ENCODE assay signal across 8 mouse cellular contexts in the genomic region with DNA sequence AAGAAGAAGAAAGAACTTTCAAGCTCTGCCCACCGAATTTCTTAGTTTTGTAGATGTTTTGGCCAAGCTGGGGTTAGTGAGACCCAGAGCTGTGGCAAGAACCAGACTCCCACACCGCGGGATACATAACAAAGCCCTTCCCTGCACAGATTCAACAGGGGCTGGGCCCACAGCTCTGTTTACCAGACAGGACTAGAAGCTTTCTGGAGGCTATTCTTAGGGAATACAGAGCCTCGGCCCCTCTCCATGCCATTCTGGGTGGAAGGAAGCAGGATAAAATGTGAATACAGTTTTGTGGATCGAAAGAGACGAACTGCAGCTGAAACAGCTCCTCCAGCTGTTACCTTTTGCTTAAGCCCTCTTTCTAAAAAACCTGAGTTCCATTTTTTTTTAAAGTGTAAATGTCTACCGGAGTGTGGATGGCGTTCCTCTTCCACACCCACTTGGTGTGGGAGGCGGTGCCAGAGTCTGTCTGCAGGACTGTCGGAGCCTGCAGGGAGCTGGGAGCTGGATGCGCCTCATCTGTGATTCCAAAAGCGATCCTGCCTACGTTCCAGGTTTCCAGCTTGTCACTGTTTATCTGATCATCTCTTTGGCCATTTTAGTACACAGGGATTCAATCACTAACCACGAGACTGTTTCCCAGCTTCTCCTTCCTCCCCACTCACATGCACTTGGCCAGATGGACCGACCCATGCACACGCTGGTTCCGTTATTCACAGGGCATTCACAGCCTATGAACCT. TPM values are rescaled to one million over a fixed set of nuclear protein-coding genes. Genes with fewer than 3 reads are reported as not detected.
DNase-seq lines count a peak whose midpoint lies in the region; ATAC-seq and TF ChIP-seq lines count a peak whose summit lies in the region.

No protein-coding gene starts in this region.

- H3K4me1 ChIP-seq in heart, embryonic 13.5 days: peaks cover 12% of the 10 kb centered on the region
- H3K4me1 ChIP-seq in bone marrow macrophage, adult 2 months (ENCODE audit: control insufficient read depth, insufficient read depth, low read length): peaks cover 18% of the 10 kb centered on the region
- H3K4me1 ChIP-seq in forebrain, embryonic 12.5 days: peaks cover 25% of the 10 kb centered on the region
- H3K4me1 ChIP-seq in midbrain, embryonic 12.5 days: peaks cover 25% of the 10 kb centered on the region

- TF ChIP-seq POLR2A in bone marrow macrophage, adult 2 months (IDR thresholded peaks at IDR 0.05; ENCODE audit: borderline replicate concordance, low read depth, low read length): no peak

- peak overlapping the region; percentile 72; the same call in 1 of the 2 replicates for H3K9ac ChIP-seq in heart, embryonic 13.5 days
- peak overlapping the region; percentile 72 for H3K9ac ChIP-seq in forebrain, embryonic 12.5 days
- peak overlapping the region; percentile 65 for H3K9ac ChIP-seq in midbrain, embryonic 12.5 days (replicated peaks)

- H3K9me3 ChIP-seq in heart, embryonic 13.5 days: no peaks in the 10 kb centered on the region
- no peaks in the 10 kb centered on the region for H3K9me3 ChIP-seq in forebrain, embryonic 12.5 days
- H3K9me3 ChIP-seq in midbrain, embryonic 12.5 days: no peaks in the 10 kb centered on the region

- ATAC-seq in heart, embryonic 13.5 days (ENCODE audit: extremely low read depth, insufficient number of reproducible peaks, low FRiP score, low TSS enrichment): no peak
- no peak for ATAC-seq in forebrain, embryonic 12.5 days (ENCODE audit: low FRiP score)
- no peak for ATAC-seq in midbrain, embryonic 12.5 days (ENCODE audit: low FRiP score, low read depth)

- intact Hi-C loops in gastrocnemius, postnatal 36 days (cut with DNase I): loop anchor here (5.0 kb wide), 1 partner anchor 38 kb away; no protein-coding TSS in a partner anchor

- peaks cover 65% of the 10 kb centered on the region for H3K27me3 ChIP-seq in heart, embryonic 13.5 days (replicated peaks)
- H3K27me3 ChIP-seq in forebrain, embryonic 12.5 days: peaks cover 50% of the 10 kb centered on the region
- H3K27me3 ChIP-seq in midbrain, embryonic 12.5 days: peaks cover 45% of the 10 kb centered on the region

- WGBS in heart, embryonic 13.5 days: 18% methylated on average over 17 of the region's 17 CpGs
- WGBS in forebrain, embryonic 12.5 days: 19% methylated on average over 17 of the region's 17 CpGs
- WGBS in midbrain, embryonic 12.5 days: 16% methylated on average over 17 of the region's 17 CpGs

- H3K36me3 ChIP-seq in heart, embryonic 13.5 days: no peaks in the 10 kb centered on the region
- no peaks in the 10 kb centered on the region for H3K36me3 ChIP-seq in forebrain, embryonic 12.5 days (replicated peaks)
- H3K36me3 ChIP-seq in midbrain, embryonic 12.5 days: no peaks in the 10 kb centered on the region

- peak overlapping the region; percentile 100 for H3K4me2 ChIP-seq in heart, embryonic 13.5 days
- peak overlapping the region; percentile 100 for H3K4me2 ChIP-seq in forebrain, embryonic 12.5 days
- H3K4me2 ChIP-seq in midbrain, embryonic 12.5 days (replicated peaks): peak overlapping the region; percentile 99

- H3K27ac ChIP-seq in heart, embryonic 13.5 days (replicated peaks): no peak overlapping the region
- H3K27ac ChIP-seq in bone marrow macrophage, adult 2 months (ENCODE audit: insufficient read depth, low read depth, low read length): no peak overlapping the region
- H3K27ac ChIP-seq in forebrain, embryonic 12.5 days: no peak overlapping the region
- no peak overlapping the region for H3K27ac ChIP-seq in midbrain, embryonic 12.5 days (replicated peaks)

- peak overlapping the region; percentile 66 for H3K4me3 ChIP-seq in heart, embryonic 13.5 days
- H3K4me3 ChIP-seq in bone marrow macrophage, adult 2 months (ENCODE audit: insufficient read depth, low read length): peak overlapping the region; percentile 64
- peak overlapping the region; percentile 60 for H3K4me3 ChIP-seq in forebrain, embryonic 12.5 days (replicated peaks)
- peak overlapping the region; percentile 62 for H3K4me3 ChIP-seq in midbrain, embryonic 12.5 days

- no peak for TF ChIP-seq CTCF in bone marrow macrophage, adult 2 months (IDR thresholded peaks at IDR 0.05; ENCODE audit: low read depth, low read length)

- DNase-seq in heart, adult 18-20 months: no peak
- peak; percentile 32 to 46 for DNase-seq in layer of hippocampus, postnatal 10 days (ENCODE audit: low spot score in 2 of 2)
- no peak for DNase-seq in ovary, adult 18-20 months (ENCODE audit: low spot score)
- DNase-seq in gastrocnemius, postnatal 36 days: no peak

RNA-seq across cellular contexts. Expression of a gene that starts 1.4 kb away (rescaled TPM):
- polyA plus RNA-seq in heart, embryonic 13.5 days (2015; fragmentation: Nextera tagmentation; extraction: Ambion mirVana): not detected in 2 replicates
- under 1 TPM in 1 of 2 experiments, not detected in 1; 0.05 TPM for total RNA-seq in heart, adult 18-20 months (2021)
- 4.5 and 5.3 TPM in 2 replicates for polyA plus RNA-seq in bone marrow macrophage, adult 2 months (2012; ENCODE audit: insufficient read depth, insufficient read length, missing spikeins)
- 0.22 and 0.38 TPM in 2 replicates for polyA plus RNA-seq in forebrain, embryonic 12.5 days (2016; fragmentation: Nextera tagmentation; extraction: Ambion mirVana)
- 10 to 100 TPM; 51.6 to 54.2 TPM for total RNA-seq in layer of hippocampus, postnatal 10 days (2021)
- polyA plus RNA-seq in midbrain, embryonic 12.5 days (2016; fragmentation: Nextera tagmentation; extraction: Ambion mirVana): 1.9 and 2.1 TPM in 2 replicates
- total RNA-seq in gastrocnemius, postnatal 36 days (2021): not detected

Comparison
In these comparisons a context has a peak if more than half of its experiments do, and no peak if none do; other contexts are left out.
1. DNase-seq: peak in layer of hippocampus, postnatal 10 days (2 of 2); none in heart, adult 18-20 months (0 of 2), ovary, adult 18-20 months (single experiment) and gastrocnemius, postnatal 36 days (0 of 2).
2. Peak in every context shown above with its lines, with median percentiles within 50 percentile points of each other: H3K4me2 ChIP-seq, H3K4me3 ChIP-seq and H3K9ac ChIP-seq.